Mouse (Mus musculus): ENCODE measurements around the gene Ppl.

Gene Ppl

DNA sequence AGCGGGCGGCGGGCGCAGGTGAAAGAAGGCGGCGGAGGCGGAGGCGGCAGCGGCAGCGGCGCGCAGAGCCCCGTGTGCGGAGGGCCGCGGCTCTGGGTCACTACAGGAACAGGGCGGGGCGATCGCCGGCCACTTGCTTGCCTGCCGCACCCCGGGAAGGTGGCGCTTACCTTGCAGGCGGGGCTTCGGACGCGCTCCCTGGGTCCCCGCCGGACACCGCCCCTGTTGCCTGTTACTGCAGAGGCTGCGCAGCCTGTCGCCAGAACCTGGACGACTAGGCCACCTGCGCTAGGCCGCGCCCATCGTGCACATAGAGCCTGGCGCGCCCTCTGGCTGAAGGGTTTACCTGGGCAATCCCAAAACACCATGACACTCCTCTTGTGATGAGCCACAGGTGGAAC, at the start of gene Ppl:
TSS of gene Ppl (minus strand) at position 21 of the 401 bp plus-strand sequence.
- peak; percentile 43 for DNase-seq (ENCODE audit: inconsistent ontology term)

DNA sequence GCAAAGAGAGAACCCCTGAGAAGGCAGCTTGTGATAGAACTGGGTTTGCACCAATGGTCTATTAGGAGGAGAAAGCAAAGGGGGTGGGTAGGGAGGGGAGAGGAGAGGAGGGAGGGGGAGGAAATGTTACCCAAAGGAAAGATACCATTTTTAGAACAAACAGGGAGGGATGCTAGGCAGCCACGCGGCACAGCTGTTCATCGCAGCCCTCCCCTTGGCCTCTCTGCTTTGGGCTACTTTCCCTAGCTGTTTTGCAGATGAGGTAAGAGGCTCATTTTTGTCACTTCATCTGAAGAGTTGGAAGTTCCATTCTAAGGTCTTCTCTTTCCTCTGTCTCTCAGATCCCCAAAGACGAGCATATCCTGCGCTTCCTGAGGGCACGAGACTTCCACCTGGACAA, 40.4 kb upstream of the Ppl start:
- DNase-seq (ENCODE audit: inconsistent ontology term) = no peak

GRCm38 (mm10) chr16:5168829-5169228, 36.6 kb upstream of the Ppl start:
- DNase-seq (ENCODE audit: inconsistent ontology term) = no peak

GRCm38 (mm10) chr16:5168038-5168437, 35.8 kb upstream of the Ppl start:
- DNase-seq (ENCODE audit: inconsistent ontology term) = no peak

GRCm38 (mm10) chr16:5164327-5164726, 32.1 kb upstream of the Ppl start:
- no peak for DNase-seq (ENCODE audit: inconsistent ontology term)

DNA sequence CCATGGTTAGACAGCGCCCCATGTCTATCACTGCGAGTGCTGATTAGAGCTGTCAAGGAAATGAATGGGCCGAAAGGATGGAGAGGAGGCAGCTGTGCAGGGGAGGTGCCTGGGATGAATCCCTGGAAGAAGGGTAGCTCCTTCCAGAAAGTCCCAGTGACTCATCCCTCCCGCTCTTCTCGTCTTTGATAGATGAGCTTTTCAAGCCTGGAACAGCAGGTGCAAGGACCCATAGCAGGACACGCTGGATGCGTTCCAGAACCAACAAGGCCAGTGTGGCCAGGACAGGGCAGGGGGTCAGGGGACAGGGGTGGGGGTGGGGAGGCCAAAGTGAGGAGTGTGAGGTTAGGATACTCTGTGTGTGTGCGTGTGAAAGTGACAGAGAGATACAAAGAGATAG, 27.0 kb upstream of the Ppl start:
- DNase-seq (ENCODE audit: inconsistent ontology term) = no peak

DNA sequence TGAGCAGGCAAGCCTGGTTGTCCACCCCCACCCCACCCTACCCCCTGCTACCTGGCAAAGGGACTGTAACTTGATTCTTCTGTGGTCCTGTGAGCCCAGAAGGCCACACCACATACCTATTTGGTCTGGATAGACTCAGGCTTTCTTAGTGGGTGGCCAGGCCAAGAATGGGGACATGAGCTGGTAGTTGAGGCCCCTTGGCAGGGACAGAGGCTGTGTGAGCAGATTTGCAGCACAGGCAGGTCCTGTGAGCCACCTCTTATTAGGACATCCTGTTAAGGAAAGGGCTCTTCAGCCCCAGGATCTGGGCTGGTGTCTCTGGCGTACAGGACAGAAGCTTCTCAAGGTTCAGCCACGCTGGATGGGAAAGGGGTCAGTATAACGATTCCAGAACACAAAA, 24.9 kb upstream of the Ppl start:
- DNase-seq (ENCODE audit: inconsistent ontology term) = no peak

- DNase-seq (ENCODE audit: inconsistent ontology term) = no peak
Observed at GRCm38 (mm10) chr16:5156495-5156894, 24.3 kb upstream of the Ppl start.

GRCm38 (mm10) chr16:5155014-5155413, 22.8 kb upstream of the Ppl start:
- DNase-seq (ENCODE audit: inconsistent ontology term) = no peak

GRCm38 (mm10) chr16:5153299-5154026, 21.2 kb upstream of the Ppl start:
- no peak for DNase-seq (ENCODE audit: inconsistent ontology term)

- no peak for DNase-seq (ENCODE audit: inconsistent ontology term)
Observed at GRCm38 (mm10) chr16:5150544-5150943, 18.3 kb upstream of the Ppl start.

GRCm38 (mm10) chr16:5147037-5147385, 14.8 kb upstream of the Ppl start, which contains the start of gene Sec14l5:
Gene Sec14l5 (plus strand): TSS chr16:5147109.
- DNase-seq (ENCODE audit: inconsistent ontology term) = no peak

DNA sequence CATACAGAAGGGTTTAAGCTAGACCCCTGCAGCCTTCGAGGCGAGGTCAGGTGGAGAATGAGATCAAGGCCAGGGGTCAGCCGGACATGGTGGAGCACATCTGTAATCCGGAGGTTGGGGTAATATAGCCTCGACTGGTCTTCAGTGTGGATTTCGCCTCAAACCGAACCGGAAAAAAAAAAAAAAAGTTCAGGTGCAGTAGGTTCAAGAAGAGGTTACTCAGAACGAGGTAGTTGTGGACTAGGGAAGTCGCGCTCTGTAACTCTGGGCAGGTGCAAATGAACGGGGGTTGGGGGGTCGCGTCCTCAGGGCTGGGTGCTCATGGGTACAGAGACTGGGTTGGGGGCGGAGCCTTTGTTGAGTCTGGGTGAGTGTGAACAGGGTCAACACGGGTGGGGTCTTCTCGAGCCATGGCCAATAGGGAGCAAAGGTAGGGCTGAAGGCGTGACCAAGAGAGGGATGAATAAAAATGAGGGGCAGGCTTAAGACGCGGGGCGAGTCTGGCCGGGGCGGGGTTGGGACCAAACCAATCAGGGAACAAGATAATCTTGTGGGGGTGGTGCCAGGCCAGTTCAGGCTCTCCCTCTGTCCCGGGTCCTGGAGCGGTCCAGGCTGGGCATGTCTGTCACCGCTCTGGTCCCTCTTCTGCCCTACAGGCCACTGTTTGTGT, 14.3 kb upstream of the Ppl start:
- DNase-seq (ENCODE audit: inconsistent ontology term) = peak; percentile 94

- peak; percentile 80 for DNase-seq (ENCODE audit: inconsistent ontology term)
Observed at GRCm38 (mm10) chr16:5145570-5145969, 13.3 kb upstream of the Ppl start.

- peak; percentile 92 for DNase-seq (ENCODE audit: inconsistent ontology term)
Observed at GRCm38 (mm10) chr16:5139741-5140140, 7.5 kb upstream of the Ppl start.

GRCm38 (mm10) chr16:5137006-5137540, 4.9 kb upstream of the Ppl start:
- peak; percentile 63 for DNase-seq (ENCODE audit: inconsistent ontology term)

DNA sequence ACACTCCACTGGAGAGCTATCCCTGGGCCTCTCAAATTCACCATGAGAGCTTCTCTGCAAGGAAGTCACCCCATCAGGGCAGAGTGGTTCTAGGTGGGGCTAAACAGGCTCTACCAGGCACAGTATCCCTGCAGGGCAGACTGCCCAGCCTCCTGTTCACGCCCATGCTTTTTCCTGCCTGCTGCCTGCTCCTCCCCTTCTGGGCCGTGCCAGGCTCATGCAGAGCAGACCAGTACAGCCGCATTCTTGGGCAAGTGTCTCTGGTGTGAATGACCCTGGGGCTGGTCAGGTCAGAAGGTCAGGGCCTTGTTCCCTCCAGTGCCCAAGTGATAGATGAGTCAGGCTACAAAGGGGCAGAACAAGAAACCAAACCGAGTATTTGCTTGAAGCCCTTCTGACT, 4.3 kb upstream of the Ppl start:
- peak; percentile 75 for DNase-seq (ENCODE audit: inconsistent ontology term)

- DNase-seq (ENCODE audit: inconsistent ontology term) = peak; percentile 86
Observed at GRCm38 (mm10) chr16:5135551-5136261, 3.5 kb upstream of the Ppl start.

DNA sequence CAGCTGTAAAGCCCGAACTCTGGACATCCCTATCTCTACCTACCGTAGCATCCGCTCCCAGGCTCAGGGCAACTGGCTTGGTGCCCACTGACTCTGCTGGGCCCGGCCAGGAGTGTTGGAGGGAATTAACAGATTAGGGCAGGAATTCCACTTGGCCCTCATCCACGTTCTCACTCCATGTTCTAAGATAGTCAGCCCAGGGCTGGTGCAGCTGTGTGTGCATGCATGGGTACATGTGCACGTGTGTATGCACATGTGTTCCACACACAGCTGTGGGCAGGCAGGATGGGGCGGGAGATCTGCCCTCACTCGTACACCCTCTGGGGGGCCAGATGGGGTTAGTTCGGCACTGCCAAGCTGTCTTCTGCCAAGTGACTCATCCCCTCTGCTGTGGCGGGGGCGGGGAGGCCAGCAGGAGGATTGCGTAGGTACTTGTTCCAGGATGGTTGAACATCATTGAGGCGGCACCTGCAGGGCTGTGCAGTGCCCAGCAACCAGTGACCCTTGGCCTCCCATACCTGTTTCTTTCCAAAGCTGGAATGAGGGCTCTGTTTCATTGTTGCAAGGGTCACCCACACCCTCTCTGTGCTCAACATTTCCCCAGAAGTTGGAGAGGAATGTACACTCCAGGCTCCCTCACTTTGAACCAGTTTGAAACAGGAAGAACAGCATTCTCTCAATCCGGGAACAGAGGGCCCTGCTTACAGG, 2.6 kb upstream of the Ppl start:
- DNase-seq (ENCODE audit: inconsistent ontology term) = peak; percentile 65

GRCm38 (mm10) chr16:5131251-5131922, 834 bp downstream of the Ppl start:
- DNase-seq (ENCODE audit: inconsistent ontology term) = no peak

GRCm38 (mm10) chr16:5130766-5131165, 1.5 kb downstream of the Ppl start:
- DNase-seq (ENCODE audit: inconsistent ontology term) = peak; percentile 73

All from Muller cell, postnatal 12 days (primary cell).